Mouse (Mus musculus): ENCODE measurements around the gene Hoxa2. TPM values are rescaled to one million over a fixed set of nuclear protein-coding genes. Genes with fewer than 3 reads are reported as not detected.
A peak's percentile ranks its signal among the peaks of the same experiment; 100 is the strongest.

The Hoxa2 gene
- polyA plus RNA-seq, 1 experiment from 2014 or later: 3.3 TPM

DNA sequence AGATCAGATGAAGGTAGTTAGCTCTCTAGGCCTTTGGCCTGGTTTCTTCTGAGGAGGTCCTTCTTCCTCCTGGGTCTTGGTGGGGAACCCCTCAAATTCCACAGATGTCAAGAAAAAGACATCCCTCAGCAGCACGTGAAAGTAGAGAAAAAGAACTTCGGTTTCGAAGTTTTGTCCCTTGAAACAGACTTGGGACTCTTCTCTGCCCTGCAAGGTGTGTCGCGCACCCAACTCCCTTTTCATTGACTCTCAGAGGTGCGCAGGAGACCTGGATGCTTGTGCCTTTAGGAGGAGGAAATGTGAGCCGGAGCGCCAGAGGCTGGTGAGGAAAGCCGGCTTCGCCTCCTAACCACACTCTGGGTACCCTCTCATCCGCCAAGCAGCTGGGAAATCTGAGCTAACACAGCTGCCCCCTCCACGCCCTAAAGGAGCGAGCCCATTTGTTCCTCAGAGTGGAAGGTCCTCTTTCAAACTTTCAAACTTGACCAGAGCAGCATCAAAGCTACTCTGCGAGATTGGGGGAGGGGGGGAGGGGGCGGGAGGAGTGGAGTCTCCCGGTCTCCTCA is 14.1 kb downstream of the Hoxa2 start:
- no peaks in the 10 kb centered on the region for H3K36me3 ChIP-seq (ENCODE audit: control insufficient read depth, insufficient read depth)
- H3K4me3 ChIP-seq (ENCODE audit: low read depth, low read length): no peak overlapping the region
- no peak overlapping the region for H3K27ac ChIP-seq (ENCODE audit: low read depth, low read length)
- H3K27me3 ChIP-seq (replicated peaks; ENCODE audit: control insufficient read depth, insufficient read depth, low read length): peaks cover 42% of the 10 kb centered on the region
- H3K4me2 ChIP-seq (replicated peaks; ENCODE audit: low read depth): 0 out of 2 replicates have a peak overlapping the region, but pooled peaks have one; percentile 13
- H3K9me3 ChIP-seq (ENCODE audit: control insufficient read depth): no peaks in the 10 kb centered on the region
- no peak for ATAC-seq
- no peak overlapping the region for H3K9ac ChIP-seq (ENCODE audit: low read depth, low read length)
- H3K4me1 ChIP-seq (replicated peaks; ENCODE audit: control insufficient read depth, insufficient read depth, low read length): no peaks in the 10 kb centered on the region
- 38% methylated on average over 16 of the region's 16 CpGs for WGBS
- no peak for TF ChIP-seq CTCF (IDR thresholded peaks at IDR 0.05; ENCODE audit: low read depth)

DNA sequence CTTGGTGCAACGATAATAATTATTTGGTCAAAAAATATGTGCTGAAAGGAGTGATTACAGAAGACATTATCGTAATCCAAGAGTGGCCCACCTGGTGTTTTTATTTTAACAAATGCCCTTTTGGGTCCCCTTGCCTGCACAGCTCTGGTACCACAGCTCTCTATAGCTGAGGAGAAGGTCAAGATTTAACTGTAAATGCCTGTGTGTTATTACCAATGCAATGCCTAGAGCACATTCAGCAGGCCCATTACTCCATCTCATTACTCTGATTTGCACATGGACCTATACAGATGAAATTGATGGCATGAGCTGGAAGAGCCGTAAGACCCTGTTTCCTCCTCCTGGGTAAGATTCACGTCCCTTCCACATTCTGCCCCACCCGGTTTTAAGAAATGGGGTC is 25.5 kb downstream of the Hoxa2 start:
- Histone ChIP-seq H3K27ac (ENCODE audit: low read depth, low read length) (no peak overlapping the region), H3K9ac (ENCODE audit: low read depth, low read length) (no peak overlapping the region)
- 80% methylated on average over 5 of the region's 5 CpGs for WGBS

DNA sequence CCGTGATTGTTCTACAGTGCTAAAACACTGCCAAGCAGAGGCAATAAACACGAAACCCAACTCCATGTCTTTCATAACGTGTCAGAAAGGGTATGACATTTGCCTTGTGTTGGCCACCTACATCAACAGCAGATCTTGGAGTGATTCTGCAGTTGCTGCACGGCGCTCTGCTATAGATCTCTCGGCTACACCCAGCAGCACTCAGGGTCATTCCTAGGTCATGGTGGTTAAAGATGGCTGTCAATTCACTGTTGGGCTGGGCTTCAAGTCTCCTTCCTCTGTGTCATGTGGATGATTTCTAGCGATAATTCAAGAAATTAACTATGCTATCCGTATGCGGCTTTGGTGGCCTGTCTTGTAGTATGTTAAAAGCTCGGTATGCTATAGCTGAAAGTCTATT is 26.1 kb downstream of the Hoxa2 start:
- Histone ChIP-seq H3K4me3 (ENCODE audit: low read depth, low read length) (no peak overlapping the region), H3K9me3 (ENCODE audit: control insufficient read depth) (no peaks in the 10 kb centered on the region), H3K27ac (ENCODE audit: low read depth, low read length) (no peak overlapping the region), H3K4me1 (replicated peaks; ENCODE audit: control insufficient read depth, insufficient read depth, low read length) (no peaks in the 10 kb centered on the region), H3K36me3 (ENCODE audit: control insufficient read depth, insufficient read depth) (no peaks in the 10 kb centered on the region), H3K4me2 (replicated peaks; ENCODE audit: low read depth) (no peak overlapping the region), H3K9ac (ENCODE audit: low read depth, low read length) (no peak overlapping the region), H3K27me3 (replicated peaks; ENCODE audit: control insufficient read depth, insufficient read depth, low read length) (no peaks in the 10 kb centered on the region)
- 52% methylated on average over 10 of the region's 10 CpGs for WGBS
- no peak for ATAC-seq
- TF ChIP-seq CTCF (IDR thresholded peaks at IDR 0.05; ENCODE audit: low read depth): no peak

More for the DNA sequence above, 25.5 kb downstream of the Hoxa2 start:
- no peaks in the 10 kb centered on the region for H3K27me3 ChIP-seq (replicated peaks; ENCODE audit: control insufficient read depth, insufficient read depth, low read length)
- H3K4me2 ChIP-seq (replicated peaks; ENCODE audit: low read depth): no peak overlapping the region
- H3K9me3 ChIP-seq (ENCODE audit: control insufficient read depth): no peaks in the 10 kb centered on the region
- no peaks in the 10 kb centered on the region for H3K4me1 ChIP-seq (replicated peaks; ENCODE audit: control insufficient read depth, insufficient read depth, low read length)
- no peak for ATAC-seq
- no peak for TF ChIP-seq CTCF (IDR thresholded peaks at IDR 0.05; ENCODE audit: low read depth)
- no peaks in the 10 kb centered on the region for H3K36me3 ChIP-seq (ENCODE audit: control insufficient read depth, insufficient read depth)
- no peak overlapping the region for H3K4me3 ChIP-seq (ENCODE audit: low read depth, low read length)

DNA sequence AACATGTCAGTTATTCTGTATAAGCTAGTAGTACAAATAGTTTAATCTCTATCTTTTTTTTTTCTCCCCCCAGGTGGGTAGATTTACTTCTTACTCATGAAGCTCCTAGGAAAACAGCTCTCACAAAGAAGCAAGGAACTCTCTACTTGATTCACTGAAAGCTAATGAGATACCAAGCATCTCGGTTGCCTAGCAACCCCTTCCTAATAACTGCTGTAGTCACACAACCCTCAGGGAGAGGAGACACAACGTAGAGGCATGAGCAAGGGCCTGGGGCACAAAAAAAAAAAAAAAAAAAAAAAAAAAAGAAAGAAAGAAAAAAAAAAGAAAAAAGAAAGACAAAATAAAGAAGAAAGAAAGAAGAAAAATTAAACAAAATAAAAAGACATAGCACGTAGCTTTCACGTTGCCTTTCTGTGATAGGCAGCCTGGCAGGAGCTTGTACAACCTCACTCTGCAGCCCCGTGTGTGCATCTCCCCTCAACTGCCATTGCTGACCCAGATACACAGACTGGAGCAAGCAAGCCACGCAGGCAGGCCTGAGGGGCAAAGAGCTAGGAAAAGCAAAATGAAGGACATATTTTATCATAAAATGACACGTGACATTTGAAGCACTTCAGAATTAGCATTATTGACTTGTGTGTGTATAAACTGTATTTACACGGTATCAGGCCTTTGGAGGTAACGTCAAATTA is 26.6 kb downstream of the Hoxa2 start:
- no peak overlapping the region for H3K4me2 ChIP-seq (replicated peaks; ENCODE audit: low read depth)
- no peaks in the 10 kb centered on the region for H3K27me3 ChIP-seq (replicated peaks; ENCODE audit: control insufficient read depth, insufficient read depth, low read length)
- H3K9ac ChIP-seq (ENCODE audit: low read depth, low read length): no peak overlapping the region
- H3K27ac ChIP-seq (ENCODE audit: low read depth, low read length): no peak overlapping the region
- TF ChIP-seq CTCF (IDR thresholded peaks at IDR 0.05; ENCODE audit: low read depth): no peak
- H3K9me3 ChIP-seq (ENCODE audit: control insufficient read depth): no peaks in the 10 kb centered on the region
- no peaks in the 10 kb centered on the region for H3K36me3 ChIP-seq (ENCODE audit: control insufficient read depth, insufficient read depth)
- no peak for ATAC-seq
- H3K4me3 ChIP-seq (ENCODE audit: low read depth, low read length): no peak overlapping the region
- H3K4me1 ChIP-seq (replicated peaks; ENCODE audit: control insufficient read depth, insufficient read depth, low read length): no peaks in the 10 kb centered on the region
- 69% methylated on average over 9 of the region's 9 CpGs for WGBS

DNA sequence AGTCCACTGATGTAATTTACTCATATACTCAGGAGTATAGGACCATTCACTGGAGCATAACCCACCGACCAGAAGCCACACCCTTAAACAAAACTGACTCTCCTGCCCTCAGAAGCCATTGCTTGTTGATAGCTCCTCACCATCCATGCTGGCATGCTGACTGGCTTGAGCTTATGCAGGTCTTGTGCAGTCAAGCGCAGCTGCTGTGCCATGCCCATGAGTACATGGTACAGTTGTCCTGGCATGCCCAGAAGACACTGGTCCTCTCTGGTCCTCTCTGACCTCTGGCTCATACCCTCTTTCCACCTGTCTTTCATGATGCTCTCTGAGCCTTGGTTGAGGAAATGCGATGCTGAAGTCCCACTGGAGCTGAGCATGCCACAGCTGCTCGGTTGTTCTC is 41.0 kb downstream of the Hoxa2 start:
- Histone ChIP-seq H3K9me3 (ENCODE audit: control insufficient read depth) (no peaks in the 10 kb centered on the region), H3K27me3 (replicated peaks; ENCODE audit: control insufficient read depth, insufficient read depth, low read length) (no peaks in the 10 kb centered on the region), H3K36me3 (ENCODE audit: control insufficient read depth, insufficient read depth) (no peaks in the 10 kb centered on the region), H3K4me1 (replicated peaks; ENCODE audit: control insufficient read depth, insufficient read depth, low read length) (no peaks in the 10 kb centered on the region), H3K9ac (ENCODE audit: low read depth, low read length) (no peak overlapping the region), H3K4me3 (ENCODE audit: low read depth, low read length) (no peak overlapping the region), H3K4me2 (replicated peaks; ENCODE audit: low read depth) (no peak overlapping the region), H3K27ac (ENCODE audit: low read depth, low read length) (no peak overlapping the region)
- no peak for TF ChIP-seq CTCF (IDR thresholded peaks at IDR 0.05; ENCODE audit: low read depth)
- ATAC-seq: no peak
- WGBS: 77% methylated on average over 4 of the region's 4 CpGs

DNA sequence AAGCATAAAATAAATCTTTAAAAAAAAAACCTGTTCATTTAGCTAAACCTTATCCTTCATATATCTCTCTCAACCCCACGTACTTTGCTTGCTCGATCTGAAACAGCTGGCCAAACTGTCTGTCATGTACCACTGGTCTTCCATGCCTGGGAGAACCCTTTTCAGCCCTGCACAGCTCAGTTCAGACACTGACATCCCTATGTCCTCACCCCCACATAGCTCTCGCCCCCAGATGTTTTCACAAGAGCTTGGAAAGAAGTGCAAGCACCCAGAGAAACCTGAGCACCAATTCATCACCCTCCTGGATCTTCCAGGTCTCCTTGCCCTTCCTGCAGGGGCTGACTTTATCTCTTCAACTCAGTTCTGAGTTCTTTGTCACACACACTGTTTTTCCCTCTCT is 43.5 kb downstream of the Hoxa2 start:
- Histone ChIP-seq H3K9ac (ENCODE audit: low read depth, low read length) (no peak overlapping the region), H3K27ac (ENCODE audit: low read depth, low read length) (no peak overlapping the region), H3K4me2 (replicated peaks; ENCODE audit: low read depth) (no peak overlapping the region), H3K4me1 (replicated peaks; ENCODE audit: control insufficient read depth, insufficient read depth, low read length) (no peaks in the 10 kb centered on the region), H3K4me3 (ENCODE audit: low read depth, low read length) (no peak overlapping the region), H3K27me3 (replicated peaks; ENCODE audit: control insufficient read depth, insufficient read depth, low read length) (no peaks in the 10 kb centered on the region), H3K36me3 (ENCODE audit: control insufficient read depth, insufficient read depth) (no peaks in the 10 kb centered on the region), H3K9me3 (ENCODE audit: control insufficient read depth) (no peaks in the 10 kb centered on the region)
- TF ChIP-seq CTCF (IDR thresholded peaks at IDR 0.05; ENCODE audit: low read depth): no peak
- WGBS: 74% methylated on average over 3 of the region's 3 CpGs
- no peak for ATAC-seq

All from intestine, postnatal 0 days (tissue).